Mouse (Mus musculus) heart, embryonic 14.5 days (tissue): ENCODE data around the gene Atg10. TPM values are rescaled to one million over a fixed set of nuclear protein-coding genes. Genes with fewer than 3 reads are reported as not detected.

ENCODE experiments used
- ATAC-seq: fragments of 200-750 bp; cut with Nextera tagmentation; 2 replicates; pipeline ENCODE4 v1.8.0; 2017; ENCODE audit warnings: low read depth, moderate TSS enrichment; ENCODE audit not compliant: insufficient number of reproducible peaks, insufficient read depth, low FRiP score
- H3K27ac ChIP-seq, 2 experiments: fragments of 200-500 bp in 1 of 2; fragments of 300-500 bp in 1 of 2; sonication (generic) in 1 of 2; replicated peaks in 1 of 2; 2 replicates each; pipeline ENCODE4 v1.5.1; 2012 to 2014; ENCODE audit warnings: low read depth in 2 of 2, low read length in 2 of 2, control low read depth in 1 of 2, mild to moderate bottlenecking in 1 of 2, mixed read lengths in 1 of 2; ENCODE audit not compliant: control insufficient read depth in 1 of 2, insufficient read depth in 1 of 2
- H3K27me3 ChIP-seq: fragments of 300-500 bp; sonication (generic); 2 replicates; pipeline ENCODE4 v1.6.1; 2014; ENCODE audit warnings: mild to moderate bottlenecking, low read length, control low read depth; ENCODE audit not compliant: control insufficient read depth, insufficient read depth
- H3K36me3 ChIP-seq: fragments of 300-500 bp; sonication (generic); 2 replicates; pipeline ENCODE4 v1.6.1; 2014; ENCODE audit warnings: mild to moderate bottlenecking, control low read depth, low read length, mixed read lengths; ENCODE audit not compliant: control insufficient read depth, insufficient read depth
- H3K4me1 ChIP-seq, 2 experiments: fragments of 200-500 bp in 1 of 2; fragments of 300-500 bp in 1 of 2; sonication (generic) in 1 of 2; 2 replicates each; pipeline ENCODE4 v1.6.1; 2012 to 2014; ENCODE audit warnings: low read length in 2 of 2, control low read depth in 1 of 2, mixed read lengths in 1 of 2; ENCODE audit not compliant: control insufficient read depth in 2 of 2, insufficient read depth in 2 of 2
- H3K4me2 ChIP-seq: fragments of 300-500 bp; sonication (generic); 2 replicates; pipeline ENCODE4 v1.6.1; 2014; ENCODE audit warnings: mild to moderate bottlenecking, low read length
- H3K4me3 ChIP-seq, 2 experiments: fragments of 200-500 bp in 1 of 2; fragments of 300-500 bp in 1 of 2; sonication (generic) in 1 of 2; 2 replicates each; pipeline ENCODE4 v1.5.1; 2012 to 2014; ENCODE audit warnings: low read length in 2 of 2, mild to moderate bottlenecking in 2 of 2, control low read depth in 1 of 2, low read depth in 1 of 2, moderate library complexity in 1 of 2; ENCODE audit not compliant: control insufficient read depth in 1 of 2, insufficient read depth in 1 of 2
- H3K9ac ChIP-seq: fragments of 300-500 bp; sonication (generic); 2 replicates; pipeline ENCODE4 v1.6.1; 2014; ENCODE audit warnings: mild to moderate bottlenecking, low read length
- H3K9me3 ChIP-seq: fragments of 300-500 bp; sonication (generic); 2 replicates; pipeline ENCODE4 v1.6.1; 2016; ENCODE audit warnings: low read length, control low read depth; ENCODE audit not compliant: control insufficient read depth
- WGBS: fragments of 180-500 bp; shearing (Covaris S2); extraction: QIAGEN DNeasy Blood & Tissue Kit; methylation state at CpG from one replicate; pipeline ENCODE4 v1.1.7; 2014; 5-methylcytosine and 5-hydroxymethylcytosine counted together
- polyA plus RNA-seq: library from polyadenylated mRNA; unstranded; fragments of >200 nt; fragmentation: Nextera tagmentation; extraction: Ambion mirVana; gene quantifications from 2 replicates; pipeline ENCODE4 v1.2.1, GENCODE M21; 2014

Atg10 gene
- polyA plus RNA-seq, 1 experiment from 2014 or later = 36.4 TPM

DNA sequence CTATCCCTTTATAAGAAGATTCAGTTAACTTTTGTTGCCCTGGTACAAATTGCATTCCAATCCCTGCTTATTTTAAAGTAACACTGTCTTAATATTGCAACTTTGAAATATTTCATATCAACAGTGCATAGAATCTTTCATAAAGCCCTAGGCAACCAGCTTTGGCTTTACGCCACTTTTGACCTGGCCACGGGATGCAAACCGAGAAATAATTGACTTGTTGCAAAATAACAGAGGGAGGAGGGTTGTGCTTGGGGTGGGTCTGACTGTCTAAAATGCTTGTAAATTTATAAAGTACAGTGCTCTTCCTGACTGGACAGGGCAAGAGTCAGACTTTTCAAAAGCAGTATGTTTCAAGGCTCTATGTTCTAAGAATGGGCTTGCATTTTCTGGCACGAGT, 259.3 kb downstream of the Atg10 start:
- ATAC-seq = no peak
- 87% methylated on average over 4 of the region's 4 CpGs for WGBS
- H3K36me3 ChIP-seq = no peaks in the 10 kb centered on the region

DNA sequence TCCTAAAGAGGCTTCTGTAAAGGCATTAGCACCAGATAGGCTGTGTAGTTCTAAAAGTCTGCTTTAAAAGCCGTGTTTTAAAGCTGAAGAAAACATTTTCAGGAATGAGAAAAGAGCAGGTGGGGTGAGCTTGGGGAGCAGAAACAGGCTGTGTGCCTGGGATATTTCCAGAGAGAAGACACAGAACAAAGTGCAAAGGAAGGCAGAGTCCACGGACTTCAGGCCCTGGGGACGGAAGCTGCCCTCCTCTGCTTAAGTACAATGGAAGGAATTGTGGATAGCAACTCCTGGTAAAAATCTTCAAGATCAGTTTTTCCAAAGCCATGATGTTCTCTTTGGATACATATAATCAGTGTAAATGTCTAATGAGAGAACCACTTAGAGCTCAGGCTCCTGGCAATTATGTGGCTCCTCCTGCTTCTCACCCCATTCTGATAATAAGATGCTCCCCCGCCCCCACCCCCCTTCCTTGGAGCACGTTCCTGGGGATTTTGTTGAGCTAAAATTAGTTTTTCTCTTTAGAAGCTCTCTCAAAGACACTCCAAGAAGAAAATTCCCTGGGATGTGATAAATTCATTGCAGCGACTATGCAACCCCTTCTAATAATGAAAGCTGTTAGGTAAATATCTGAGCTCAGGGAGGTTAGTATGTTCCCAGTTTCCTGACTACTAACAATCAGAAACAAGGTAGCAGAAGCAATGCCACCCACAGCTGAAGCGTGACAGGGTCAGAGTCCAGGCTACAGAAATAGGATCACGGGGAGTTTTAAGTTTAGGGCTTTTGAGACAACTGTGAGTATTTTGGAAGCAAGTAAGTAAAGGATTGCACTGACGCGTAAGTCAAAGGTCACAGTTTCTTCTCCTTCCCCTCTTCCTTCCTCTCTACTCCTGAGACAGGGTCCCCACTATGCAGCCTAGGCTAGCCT, 260.7 kb downstream of the Atg10 start:
- Histone ChIP-seq H3K27ac (no peak overlapping the region), H3K4me2 (no peak overlapping the region), H3K4me1 (peaks cover 2 to 4% of the 10 kb centered on the region in 2 experiments; a peak in 2 of 4 replicates), H3K36me3 (no peaks in the 10 kb centered on the region), H3K4me3 (no peak overlapping the region), H3K27me3 (no peaks in the 10 kb centered on the region), H3K9ac (no peak overlapping the region), H3K9me3 (no peaks in the 10 kb centered on the region)
- no peak for ATAC-seq
- 48% methylated on average over 10 of the region's 10 CpGs for WGBS

More for the DNA sequence above, 259.3 kb downstream of the Atg10 start:
- peaks cover 2 to 4% of the 10 kb centered on the region in 2 experiments; a peak in 2 of 4 replicates for H3K4me1 ChIP-seq
- no peak overlapping the region for H3K4me2 ChIP-seq
- H3K9ac ChIP-seq = no peak overlapping the region
- no peak overlapping the region for H3K4me3 ChIP-seq
- H3K27ac ChIP-seq = no peak overlapping the region
- H3K27me3 ChIP-seq = no peaks in the 10 kb centered on the region
- H3K9me3 ChIP-seq = no peaks in the 10 kb centered on the region

DNA sequence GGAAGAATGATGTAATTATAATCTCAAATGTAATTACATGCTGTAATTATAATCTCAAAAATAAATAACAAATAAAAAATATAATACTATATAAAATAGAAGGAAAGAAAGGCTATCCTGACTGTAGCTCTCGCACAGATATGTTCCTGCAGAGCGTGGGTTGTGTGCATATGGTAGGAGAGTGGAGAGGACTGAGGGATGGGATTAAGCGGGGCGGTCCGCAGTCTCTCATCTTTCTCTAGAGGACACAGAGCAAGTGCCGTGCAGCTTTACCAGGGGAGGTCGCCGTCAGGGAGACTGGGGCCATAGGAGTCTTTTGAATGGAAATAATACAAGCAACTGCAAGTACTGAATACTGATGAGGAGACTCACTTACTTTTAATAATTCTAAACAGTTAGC, 263.2 kb downstream of the Atg10 start:
- no peak for ATAC-seq
- no peaks in the 10 kb centered on the region for H3K9me3 ChIP-seq
- 89% methylated on average over 8 of the region's 8 CpGs for WGBS

DNA sequence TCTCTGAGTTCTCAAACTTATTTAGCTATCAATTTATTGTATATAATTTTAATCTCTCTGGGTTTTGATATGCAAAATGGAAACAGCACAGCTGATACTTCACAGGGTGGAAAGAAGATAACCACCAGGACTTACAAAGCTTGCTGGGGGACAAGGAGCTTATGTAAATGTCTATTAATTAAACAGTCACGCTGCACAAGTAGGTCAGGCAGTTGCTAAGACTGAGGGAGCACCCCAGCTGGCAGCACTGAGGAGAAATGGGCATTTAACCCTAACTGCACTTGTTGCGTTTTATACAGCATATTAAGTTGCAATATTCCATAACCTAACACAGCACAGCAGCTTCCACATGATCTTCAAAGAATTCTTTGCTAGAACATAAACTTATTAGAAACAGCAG, 264.9 kb downstream of the Atg10 start:
- Histone ChIP-seq H3K4me2 (no peak overlapping the region), H3K9me3 (no peaks in the 10 kb centered on the region), H3K4me1 (peaks cover 2 to 4% of the 10 kb centered on the region in 2 experiments; a peak in 2 of 4 replicates), H3K27me3 (no peaks in the 10 kb centered on the region), H3K9ac (no peak overlapping the region), H3K36me3 (no peaks in the 10 kb centered on the region), H3K27ac (no peak overlapping the region), H3K4me3 (no peak overlapping the region)
- ATAC-seq = no peak
- WGBS = 65% methylated on average over 2 of the region's 2 CpGs

More for the DNA sequence above, 263.2 kb downstream of the Atg10 start:
- Histone ChIP-seq H3K27me3 (no peaks in the 10 kb centered on the region), H3K4me3 (no peak overlapping the region), H3K27ac (no peak overlapping the region), H3K9ac (no peak overlapping the region), H3K4me2 (no peak overlapping the region), H3K4me1 (peaks cover 2 to 4% of the 10 kb centered on the region in 2 experiments; a peak in 2 of 4 replicates), H3K36me3 (no peaks in the 10 kb centered on the region)

DNA sequence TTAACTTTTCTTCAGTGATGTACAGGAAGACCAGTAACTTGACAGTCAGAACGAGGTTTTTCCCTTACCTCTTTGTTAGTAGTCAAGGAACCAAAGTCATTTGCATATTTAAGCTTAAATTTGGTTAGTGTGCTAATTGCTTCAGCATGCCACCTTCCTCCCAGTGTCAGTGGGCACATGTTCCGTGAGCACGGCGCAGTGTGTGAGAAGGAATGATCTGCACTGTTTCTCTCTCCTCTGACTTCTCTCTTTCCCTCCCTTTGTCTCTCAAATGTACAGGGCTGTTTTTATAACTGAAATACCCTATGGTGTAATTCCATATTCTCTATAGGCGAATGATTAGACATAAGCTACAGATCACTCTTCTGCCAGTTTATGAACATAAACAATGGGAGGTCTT, 284.2 kb downstream of the Atg10 start:
- Histone ChIP-seq H3K36me3 (no peaks in the 10 kb centered on the region), H3K9me3 (no peaks in the 10 kb centered on the region), H3K4me3 (no peak overlapping the region), H3K27me3 (no peaks in the 10 kb centered on the region), H3K4me1 (no peaks in the 10 kb centered on the region), H3K27ac (no peak overlapping the region), H3K4me2 (no peak overlapping the region), H3K9ac (no peak overlapping the region)
- ATAC-seq = no peak
- 79% methylated on average over 5 of the region's 5 CpGs for WGBS

DNA sequence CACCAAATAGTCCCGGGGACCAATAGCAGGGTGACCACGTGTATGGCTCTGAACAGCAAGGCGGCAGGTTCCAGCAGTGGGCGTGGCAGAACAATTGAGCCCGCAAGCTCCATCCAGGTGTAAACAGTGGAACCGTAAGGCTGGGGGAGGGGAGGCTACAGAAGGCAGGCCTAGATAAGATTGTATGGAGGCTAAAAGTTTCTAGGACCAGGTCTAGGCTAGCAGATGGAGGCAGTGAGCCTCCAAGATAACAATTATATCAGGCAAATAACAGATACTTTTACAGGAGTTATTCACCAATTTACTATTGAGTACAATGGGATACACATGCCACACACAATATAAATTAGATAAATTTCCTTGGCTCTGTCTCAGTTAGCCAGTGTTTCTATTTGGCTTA, 284.6 kb downstream of the Atg10 start:
- Histone ChIP-seq H3K9ac (no peak overlapping the region), H3K27ac (no peak overlapping the region), H3K36me3 (no peaks in the 10 kb centered on the region), H3K27me3 (no peaks in the 10 kb centered on the region), H3K9me3 (no peaks in the 10 kb centered on the region), H3K4me2 (no peak overlapping the region), H3K4me1 (no peaks in the 10 kb centered on the region), H3K4me3 (no peak overlapping the region)
- ATAC-seq = no peak
- 43% methylated on average over 6 of the region's 6 CpGs for WGBS

DNA sequence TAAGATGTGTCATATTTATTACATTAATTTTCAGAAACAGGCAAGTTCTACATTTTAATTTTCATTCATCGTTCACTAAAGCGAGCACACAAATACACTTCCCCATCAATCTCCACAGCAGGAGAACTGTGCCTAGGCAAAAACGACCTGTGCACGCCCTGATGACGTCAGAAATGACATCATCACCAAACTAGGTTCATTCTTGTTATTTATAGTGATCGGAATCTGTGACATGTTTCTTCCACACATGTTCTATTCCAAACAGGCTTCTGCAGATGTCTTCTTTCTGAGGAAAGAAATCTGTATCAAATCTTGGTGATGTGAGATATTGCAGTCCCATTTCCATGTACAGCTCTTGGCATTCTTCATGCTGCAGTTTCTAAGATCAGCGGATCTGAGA, 287.9 kb downstream of the Atg10 start:
- no peak overlapping the region for H3K4me3 ChIP-seq
- H3K9me3 ChIP-seq = no peaks in the 10 kb centered on the region
- no peak overlapping the region for H3K27ac ChIP-seq
- no peak overlapping the region for H3K9ac ChIP-seq
- no peak for ATAC-seq
- no peaks in the 10 kb centered on the region for H3K27me3 ChIP-seq
- H3K4me2 ChIP-seq = no peak overlapping the region
- no peaks in the 10 kb centered on the region for H3K36me3 ChIP-seq
- H3K4me1 ChIP-seq = no peaks in the 10 kb centered on the region
- 83% methylated on average over 7 of the region's 7 CpGs for WGBS
